Mouse (Mus musculus) cortical plate, adult 2 months (tissue): Measurements from ENCODE around the gene Prpf19. TPM values are rescaled to one million over a fixed set of nuclear protein-coding genes. Genes with fewer than 3 reads are reported as not detected.

ENCODE experiments used
- H3K27ac ChIP-seq: fragments of 200-500 bp; 2 replicates; pipeline ENCODE4 v1.5.1; 2012; ENCODE audit warnings: low read length, control low read depth, inconsistent platforms; ENCODE audit not compliant: insufficient read depth
- H3K4me1 ChIP-seq: fragments of 200-500 bp; 2 replicates; pipeline ENCODE4 v1.6.1; 2011; ENCODE audit warnings: low read length; ENCODE audit not compliant: control insufficient read depth, insufficient read depth
- H3K4me3 ChIP-seq: fragments of 200-500 bp; 2 replicates; pipeline ENCODE4 v1.5.1; 2011; ENCODE audit warnings: mild to moderate bottlenecking, low read length, control low read depth; ENCODE audit not compliant: insufficient read depth
- CTCF ChIP-seq: fragments of 200-500 bp; IDR thresholded peaks from 2 replicates; pipeline ENCODE4 v1.5.1; 2011; ENCODE audit warnings: mild to moderate bottlenecking, control low read depth, low read length; ENCODE audit not compliant: insufficient read depth; ENCODE audit errors: extremely low read depth
- POLR2A ChIP-seq: fragments of 200-500 bp; IDR thresholded peaks from 2 replicates; pipeline ENCODE4 v1.6.1; 2011; ENCODE audit warnings: mild to moderate bottlenecking, low read length, control low read depth; ENCODE audit not compliant: insufficient read depth; ENCODE audit errors: extremely low read depth
- polyA plus RNA-seq: library from polyadenylated mRNA; depleted of rRNA; stranded (reverse); fragments of >200 nt; gene quantifications from 2 replicates; pipeline ENCODE4 v1.2.3, GENCODE M21; 2012

Gene Prpf19
- polyA plus RNA-seq, 1 experiment: 219 TPM

DNA sequence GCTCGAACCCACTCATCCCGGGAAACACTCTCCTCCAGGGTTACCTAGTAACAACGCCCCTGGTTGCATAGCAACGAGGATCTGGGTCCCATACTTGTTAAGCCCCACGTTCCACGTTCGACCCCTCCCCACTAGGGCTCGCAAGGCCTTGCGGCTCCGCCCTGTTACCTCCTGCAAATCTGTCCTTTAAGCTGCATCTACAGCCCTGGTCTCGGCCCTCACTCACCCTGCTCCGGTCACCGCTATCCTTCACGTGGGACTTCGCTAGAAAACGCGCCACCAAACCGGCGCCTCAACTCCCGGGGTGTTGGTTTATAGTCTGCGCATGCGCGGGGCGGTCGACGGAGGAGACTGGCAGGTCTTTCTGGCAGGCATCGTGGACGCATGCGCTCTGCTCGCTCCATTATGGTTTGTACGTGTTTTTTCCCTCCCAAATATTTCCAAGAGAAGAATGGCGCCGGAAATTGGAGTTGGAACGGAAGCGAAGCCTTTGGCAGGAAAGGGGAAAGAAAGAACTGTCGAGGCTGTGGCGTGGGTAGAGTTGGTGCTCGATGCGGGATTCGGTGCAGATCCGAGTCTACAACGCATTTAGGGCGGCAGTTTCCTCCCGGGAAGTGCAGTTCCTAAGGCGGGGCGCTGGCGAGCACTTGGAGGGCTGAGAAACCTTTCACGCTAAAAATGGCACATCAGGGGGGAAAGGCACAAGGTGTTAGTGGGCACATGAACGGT, 13.4 kb upstream of the Prpf19 start, which contains the start of gene Tmem109:
TSS of gene Tmem109 (minus strand) at position 576 of the 729 bp plus-strand sequence.
- Histone ChIP-seq H3K4me3 (peak within 1 kb of the TSS; percentile 60), H3K4me1 (peaks cover 14% of the 10 kb centered on the region), H3K27ac (peak within 1 kb of the TSS; percentile 90)
- peak; percentile 60 for TF ChIP-seq POLR2A
- TF ChIP-seq CTCF: peak; percentile 30; the same call in 1 of the 2 replicates

DNA sequence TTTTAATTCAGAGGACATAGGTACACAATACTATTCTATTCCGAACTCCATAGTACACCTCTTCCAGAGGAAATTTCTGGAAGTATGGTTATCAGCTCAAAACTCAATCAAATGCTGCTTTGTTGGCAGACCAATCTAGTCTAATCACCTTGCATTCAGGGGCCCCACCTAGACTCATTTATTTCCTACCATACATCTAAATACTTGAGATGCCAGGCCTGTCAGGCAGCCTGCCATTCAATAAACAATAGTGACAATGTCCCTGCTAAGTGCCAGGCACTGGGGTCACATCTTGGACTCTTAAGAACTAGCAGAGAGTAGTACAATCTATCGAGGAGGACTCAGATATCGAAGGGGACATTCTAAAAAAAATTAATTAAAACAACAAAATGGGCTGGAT, 2.8 kb upstream of the Prpf19 start:
- TF ChIP-seq POLR2A: no peak
- TF ChIP-seq CTCF: no peak
- Histone ChIP-seq H3K4me3 (no peak overlapping the region), H3K4me1 (peaks cover 4% of the 10 kb centered on the region), H3K27ac (no peak overlapping the region)

DNA sequence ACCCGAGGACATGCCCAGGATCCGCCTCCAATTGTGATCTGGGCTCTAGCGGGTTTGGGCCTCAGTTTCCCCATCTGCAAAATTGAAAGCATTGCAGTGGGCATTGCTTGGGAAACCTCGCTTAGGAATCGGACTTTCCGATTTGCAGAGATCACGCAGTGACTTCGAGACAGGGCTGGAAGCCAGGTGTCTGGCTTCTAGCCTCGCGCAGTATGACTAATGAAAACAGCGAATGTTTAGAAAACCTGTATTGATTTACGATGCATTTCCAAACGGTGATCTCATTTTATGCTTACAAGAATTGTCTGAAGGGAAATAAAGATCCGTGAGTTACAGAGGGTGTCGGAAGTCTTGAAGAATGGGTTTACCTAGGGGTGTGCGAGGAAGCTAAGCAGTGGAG, 677 bp downstream of the Prpf19 start:
- Histone ChIP-seq H3K4me3 (peak overlapping the region; percentile 95), H3K27ac (peak overlapping the region; percentile 58), H3K4me1 (peaks cover 5% of the 10 kb centered on the region)
- no peak for TF ChIP-seq POLR2A
- no peak for TF ChIP-seq CTCF

DNA sequence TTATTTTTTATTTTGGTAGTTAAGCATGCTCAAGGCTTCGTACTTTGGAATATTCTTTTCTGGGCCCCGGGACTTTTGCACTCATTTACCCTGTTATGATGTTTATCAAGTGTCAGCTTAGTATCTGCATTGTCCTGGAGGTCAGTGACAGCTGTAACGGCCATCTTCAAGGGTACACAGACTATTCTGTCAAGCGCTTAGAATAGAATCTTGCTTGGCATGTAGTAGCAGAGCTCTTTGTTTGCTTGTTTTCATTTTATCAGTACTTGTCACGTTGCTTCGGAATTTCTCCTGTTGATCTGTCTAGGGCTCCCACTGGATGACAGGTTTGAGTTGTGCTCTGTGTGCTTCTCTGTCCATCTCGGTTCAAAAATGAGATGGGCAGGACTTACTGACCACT, 1.8 kb downstream of the Prpf19 start:
- Histone ChIP-seq H3K4me3 (peak overlapping the region; percentile 95; the same call in 1 of the 2 replicates), H3K4me1 (peaks cover 5% of the 10 kb centered on the region; the same call in 1 of the 2 replicates), H3K27ac (no peak overlapping the region)
- TF ChIP-seq POLR2A (no peak), CTCF (no peak)

DNA sequence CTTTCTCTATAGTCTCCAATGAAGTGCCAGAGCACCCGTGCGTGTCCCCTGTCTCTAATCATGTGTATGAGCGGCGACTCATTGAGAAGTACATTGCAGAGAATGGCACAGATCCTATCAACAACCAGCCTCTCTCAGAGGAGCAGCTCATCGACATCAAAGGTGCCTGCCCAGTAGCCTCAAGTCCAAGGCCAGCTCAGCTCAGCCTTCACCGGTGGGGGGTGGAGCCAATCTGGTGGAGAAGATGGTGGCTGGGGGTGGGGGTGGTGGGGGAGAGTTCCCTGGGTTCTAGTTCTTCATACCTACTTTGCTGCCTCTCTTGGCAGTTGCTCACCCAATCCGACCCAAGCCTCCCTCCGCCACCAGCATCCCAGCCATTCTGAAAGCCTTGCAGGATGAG, 2.5 kb downstream of the Prpf19 start:
- H3K4me1 ChIP-seq: peaks cover 5% of the 10 kb centered on the region; the same call in 1 of the 2 replicates
- TF ChIP-seq POLR2A: no peak
- no peak for TF ChIP-seq CTCF

DNA sequence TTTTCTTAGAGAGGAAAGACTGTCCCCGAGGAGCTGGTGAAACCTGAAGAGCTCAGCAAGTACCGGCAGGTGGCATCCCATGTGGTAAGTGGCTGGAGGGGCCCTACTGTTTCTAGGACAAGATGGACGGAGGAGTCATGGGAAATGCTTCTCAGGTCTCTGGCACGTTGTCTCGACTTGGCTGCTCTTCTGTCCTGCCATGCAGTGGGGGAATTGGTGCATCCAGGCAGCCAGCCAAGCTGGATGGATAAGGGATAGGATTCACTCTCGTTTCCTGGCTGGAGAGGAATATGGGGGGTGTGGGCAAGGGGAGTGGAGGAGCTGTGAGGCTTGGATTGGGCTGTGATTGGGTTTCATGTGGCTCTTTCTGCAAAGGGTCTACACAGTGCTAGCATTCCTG, 5.3 kb downstream of the Prpf19 start:
- TF ChIP-seq CTCF (no peak), POLR2A (no peak)
- Histone ChIP-seq H3K4me3 (no peak overlapping the region), H3K4me1 (peaks cover 5% of the 10 kb centered on the region; the same call in 1 of the 2 replicates), H3K27ac (no peak overlapping the region)

More for the DNA sequence above, 2.5 kb downstream of the Prpf19 start:
- Histone ChIP-seq H3K27ac (no peak overlapping the region), H3K4me3 (no peak overlapping the region)

DNA sequence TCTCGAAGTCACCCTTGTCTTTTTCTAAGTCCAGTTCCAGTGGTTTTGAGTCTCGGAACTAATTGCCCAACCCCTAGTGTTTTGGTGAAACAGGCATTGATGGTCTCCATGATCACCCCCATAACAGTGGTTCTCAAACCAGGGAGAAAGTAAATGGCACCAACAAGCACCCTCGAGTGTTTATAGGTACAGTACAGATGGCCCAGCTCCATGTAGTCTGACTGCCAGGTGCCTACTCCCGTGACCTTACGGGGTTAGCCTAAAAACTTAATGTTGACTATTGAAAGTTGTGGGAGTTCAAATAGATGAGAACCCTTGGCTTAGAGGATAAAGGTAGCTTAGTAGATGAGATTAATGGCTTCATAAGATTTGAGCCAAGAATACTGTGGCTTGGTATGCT, 6.0 kb downstream of the Prpf19 start:
- H3K4me3 ChIP-seq: no peak overlapping the region
- H3K27ac ChIP-seq: no peak overlapping the region
- peaks cover 5% of the 10 kb centered on the region; the same call in 1 of the 2 replicates for H3K4me1 ChIP-seq
- TF ChIP-seq CTCF: no peak
- no peak for TF ChIP-seq POLR2A

DNA sequence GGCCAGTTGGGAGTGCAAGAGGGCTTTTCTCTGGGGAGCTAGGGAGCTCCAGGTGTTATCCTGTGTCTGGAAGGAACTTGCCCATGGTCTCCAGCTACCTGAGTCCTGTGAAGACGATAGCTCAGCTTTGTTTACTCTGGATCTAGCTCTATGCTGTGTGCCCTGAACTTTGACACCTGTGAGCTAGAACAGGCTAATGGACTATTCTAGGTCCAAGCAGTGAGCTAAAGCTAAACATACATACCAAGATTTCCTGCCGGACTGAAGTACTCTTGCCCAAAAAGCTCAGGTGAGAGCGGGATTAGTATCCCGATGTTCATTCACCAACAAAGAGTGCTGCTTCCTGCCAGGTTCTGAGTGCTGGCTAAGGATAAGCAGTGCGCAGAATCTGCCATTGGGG, 9.5 kb downstream of the Prpf19 start:
- Histone ChIP-seq H3K4me3 (no peak overlapping the region), H3K4me1 (no peaks in the 10 kb centered on the region; the same call in 1 of the 2 replicates), H3K27ac (no peak overlapping the region)
- TF ChIP-seq POLR2A: no peak
- TF ChIP-seq CTCF: no peak

DNA sequence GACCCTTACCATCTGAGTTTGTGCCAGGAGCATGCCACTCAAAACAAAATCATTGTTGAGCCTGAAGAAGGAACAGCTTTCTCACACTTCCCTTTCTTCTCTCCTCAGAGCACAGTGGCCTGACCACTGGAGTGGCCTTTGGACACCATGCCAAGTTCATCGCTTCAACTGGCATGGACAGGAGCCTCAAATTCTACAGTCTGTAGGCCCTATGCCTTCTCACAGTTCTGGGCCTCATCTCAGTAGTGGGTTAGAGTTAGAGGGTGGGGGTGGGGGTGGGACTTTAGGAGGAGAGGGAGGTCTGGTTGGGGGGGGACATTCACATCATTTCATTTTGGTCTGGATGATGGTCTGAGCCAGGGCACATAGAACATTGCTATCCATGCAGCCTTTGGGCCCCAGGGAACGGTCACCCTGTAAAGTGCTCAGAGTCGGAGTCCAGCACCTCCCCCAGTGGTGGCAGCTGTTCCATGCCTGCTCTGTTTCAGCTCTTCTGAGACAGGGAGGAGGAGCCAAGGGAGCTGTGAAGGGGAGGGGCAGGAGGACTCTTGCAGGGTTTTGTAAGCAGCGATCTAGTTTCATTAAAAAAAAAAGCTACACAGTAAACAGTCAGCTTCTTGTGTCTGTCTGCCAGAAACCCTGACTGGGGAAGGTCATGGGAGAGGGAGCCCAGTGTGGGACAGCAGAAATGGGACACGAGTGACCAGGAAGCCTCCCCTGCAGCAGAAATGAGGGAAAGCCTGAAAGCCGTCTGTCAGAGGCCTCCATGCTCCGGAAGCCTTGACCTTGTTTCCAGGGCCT, 10.1 kb downstream of the Prpf19 start:
- TF ChIP-seq CTCF: no peak
- 0 out of 2 replicates have a peak, but pooled peaks have one; percentile 8 for TF ChIP-seq POLR2A
- H3K27ac ChIP-seq: peak overlapping the region; percentile 66
- H3K4me3 ChIP-seq: no peak overlapping the region

DNA sequence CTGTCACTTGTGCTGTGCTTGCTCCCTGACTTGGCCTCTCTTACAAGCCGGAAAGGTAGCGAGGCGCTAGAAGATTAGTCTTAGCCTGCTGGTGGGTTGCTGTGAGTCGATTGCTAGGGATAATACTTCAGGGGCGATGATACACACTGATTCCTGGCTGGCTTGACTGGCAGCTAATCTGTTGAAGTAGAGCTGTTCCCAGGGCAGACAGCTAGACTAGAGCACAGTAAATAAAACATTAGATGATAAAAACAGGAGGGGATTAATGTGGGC, 10.6 kb downstream of the Prpf19 start:
- Histone ChIP-seq H3K27ac (peak overlapping the region; percentile 66), H3K4me1 (no peaks in the 10 kb centered on the region; the same call in 1 of the 2 replicates), H3K4me3 (no peak overlapping the region)
- TF ChIP-seq CTCF: no peak
- TF ChIP-seq POLR2A: no peak

More for the DNA sequence above, 10.1 kb downstream of the Prpf19 start:
- H3K4me1 ChIP-seq: no peaks in the 10 kb centered on the region; the same call in 1 of the 2 replicates
